Mouse (Mus musculus): ENCODE data around the gene Gm20388. TPM values are rescaled to one million over a fixed set of nuclear protein-coding genes. Genes with fewer than 3 reads are reported as not detected.
"Not testable (repeated sequence)": the region's sequence is repeated elsewhere in the genome, so short reads cannot be mapped to it uniquely, and the experiment has no call there.

The Gm20388 gene
- polyA plus RNA-seq, 1 experiment from 2014 or later, result not detected

GRCm38 (mm10) chr8:121436656-121437055, 1526.0 kb downstream of the Gm20388 start:
- H3K27ac ChIP-seq (ENCODE audit: low read depth, low read length), result no peak overlapping the region
- no peak overlapping the region for H3K4me2 ChIP-seq (replicated peaks; ENCODE audit: low read depth, low read length)
- WGBS, result 57% methylated on average over 5 of the region's 5 CpGs
- no peaks in the 10 kb centered on the region for H3K36me3 ChIP-seq (ENCODE audit: control insufficient read depth, insufficient read depth, low read length)
- H3K27me3 ChIP-seq (ENCODE audit: control insufficient read depth, insufficient read depth, low read length), result 0 out of 2 replicates have a peak, but pooled peaks cover 3% of the 10 kb centered on the region
- ATAC-seq (ENCODE audit: low FRiP score, low TSS enrichment), result no peak
- H3K4me3 ChIP-seq (ENCODE audit: low read length), result no peak overlapping the region
- H3K9ac ChIP-seq (ENCODE audit: low read depth, low read length), result no peak overlapping the region
- 0 out of 2 replicates have a peak, but pooled peaks cover 6% of the 10 kb centered on the region for H3K4me1 ChIP-seq (ENCODE audit: control insufficient read depth, insufficient read depth, low read length)
- no peaks in the 10 kb centered on the region for H3K9me3 ChIP-seq (ENCODE audit: control insufficient read depth, low read length)

- no peak overlapping the region for H3K4me3 ChIP-seq (ENCODE audit: low read length)
- H3K27ac ChIP-seq (ENCODE audit: low read depth, low read length), result no peak overlapping the region
- H3K4me1 ChIP-seq (ENCODE audit: control insufficient read depth, insufficient read depth, low read length), result 0 out of 2 replicates have a peak, but pooled peaks cover 3% of the 10 kb centered on the region
- no peak overlapping the region for H3K9ac ChIP-seq (ENCODE audit: low read depth, low read length)
- H3K9me3 ChIP-seq (ENCODE audit: control insufficient read depth, low read length), result no peaks in the 10 kb centered on the region
- 56% methylated on average over 6 of the region's 6 CpGs for WGBS
- 0 out of 2 replicates have a peak, but pooled peaks cover 3% of the 10 kb centered on the region for H3K27me3 ChIP-seq (ENCODE audit: control insufficient read depth, insufficient read depth, low read length)
- no peak for ATAC-seq (ENCODE audit: low FRiP score, low TSS enrichment)
- H3K36me3 ChIP-seq (ENCODE audit: control insufficient read depth, insufficient read depth, low read length), result no peaks in the 10 kb centered on the region
- H3K4me2 ChIP-seq (replicated peaks; ENCODE audit: low read depth, low read length), result no peak overlapping the region
Measured at GRCm38 (mm10) chr8:121437506-121437905, 1526.9 kb downstream of the Gm20388 start.

- no peaks in the 10 kb centered on the region for H3K27me3 ChIP-seq (ENCODE audit: control insufficient read depth, insufficient read depth, low read length)
- H3K4me3 ChIP-seq (ENCODE audit: low read length), result no peak overlapping the region
- no peak overlapping the region for H3K27ac ChIP-seq (ENCODE audit: low read depth, low read length)
- H3K9me3 ChIP-seq (ENCODE audit: control insufficient read depth, low read length), result no peaks in the 10 kb centered on the region
- H3K4me1 ChIP-seq (ENCODE audit: control insufficient read depth, insufficient read depth, low read length), result 0 out of 2 replicates have a peak, but pooled peaks cover 3% of the 10 kb centered on the region
- H3K36me3 ChIP-seq (ENCODE audit: control insufficient read depth, insufficient read depth, low read length), result no peaks in the 10 kb centered on the region
- WGBS, result 26% methylated on average over 6 of the region's 6 CpGs
- no peak overlapping the region for H3K9ac ChIP-seq (ENCODE audit: low read depth, low read length)
- no peak overlapping the region for H3K4me2 ChIP-seq (replicated peaks; ENCODE audit: low read depth, low read length)
- no peak; the same call in 1 of the 2 replicates for ATAC-seq (ENCODE audit: low FRiP score, low TSS enrichment)
Measured at GRCm38 (mm10) chr8:121438111-121438510, 1527.5 kb downstream of the Gm20388 start.

GRCm38 (mm10) chr8:121439351-121439750, 1528.7 kb downstream of the Gm20388 start:
- 70% methylated on average over 4 of the region's 4 CpGs for WGBS
- Histone ChIP-seq H3K9me3 (ENCODE audit: control insufficient read depth, low read length) (no peaks in the 10 kb centered on the region), H3K9ac (ENCODE audit: low read depth, low read length) (no peak overlapping the region), H3K36me3 (ENCODE audit: control insufficient read depth, insufficient read depth, low read length) (no peaks in the 10 kb centered on the region), H3K27ac (ENCODE audit: low read depth, low read length) (no peak overlapping the region), H3K4me1 (ENCODE audit: control insufficient read depth, insufficient read depth, low read length) (0 out of 2 replicates have a peak, but pooled peaks cover 3% of the 10 kb centered on the region), H3K4me3 (ENCODE audit: low read length) (no peak overlapping the region), H3K27me3 (ENCODE audit: control insufficient read depth, insufficient read depth, low read length) (no peaks in the 10 kb centered on the region), H3K4me2 (replicated peaks; ENCODE audit: low read depth, low read length) (no peak overlapping the region)
- no peak for ATAC-seq (ENCODE audit: low FRiP score, low TSS enrichment)

- Histone ChIP-seq H3K36me3 (ENCODE audit: control insufficient read depth, insufficient read depth, low read length) (no peaks in the 10 kb centered on the region), H3K4me3 (ENCODE audit: low read length) (no peak overlapping the region), H3K27ac (ENCODE audit: low read depth, low read length) (no peak overlapping the region), H3K27me3 (ENCODE audit: control insufficient read depth, insufficient read depth, low read length) (no peaks in the 10 kb centered on the region), H3K9me3 (ENCODE audit: control insufficient read depth, low read length) (no peaks in the 10 kb centered on the region), H3K9ac (ENCODE audit: low read depth, low read length) (no peak overlapping the region), H3K4me1 (ENCODE audit: control insufficient read depth, insufficient read depth, low read length) (no peaks in the 10 kb centered on the region), H3K4me2 (replicated peaks; ENCODE audit: low read depth, low read length) (no peak overlapping the region)
- no peak for ATAC-seq (ENCODE audit: low FRiP score, low TSS enrichment)
- WGBS, result 58% methylated on average over 7 of the region's 7 CpGs
Measured at GRCm38 (mm10) chr8:121443361-121443760, 1532.7 kb downstream of the Gm20388 start.

- H3K27ac ChIP-seq (ENCODE audit: low read depth, low read length); ATAC-seq (ENCODE audit: low FRiP score, low TSS enrichment); H3K9ac ChIP-seq (ENCODE audit: low read depth, low read length); H3K9me3 ChIP-seq (ENCODE audit: control insufficient read depth, low read length); H3K27me3 ChIP-seq (ENCODE audit: control insufficient read depth, insufficient read depth, low read length); H3K4me3 ChIP-seq (ENCODE audit: low read length); H3K4me2 ChIP-seq (replicated peaks; ENCODE audit: low read depth, low read length); H3K36me3 ChIP-seq (ENCODE audit: control insufficient read depth, insufficient read depth, low read length); H3K4me1 ChIP-seq (ENCODE audit: control insufficient read depth, insufficient read depth, low read length): not testable (repeated sequence)
- 97% methylated on average over 1 of the region's 1 CpGs for WGBS
Measured at GRCm38 (mm10) chr8:121444521-121444920, 1533.9 kb downstream of the Gm20388 start.

- H3K4me3 ChIP-seq (ENCODE audit: low read length), result no peak overlapping the region
- no peak overlapping the region for H3K9ac ChIP-seq (ENCODE audit: low read depth, low read length)
- no peak overlapping the region for H3K4me2 ChIP-seq (replicated peaks; ENCODE audit: low read depth, low read length)
- no peak overlapping the region for H3K27ac ChIP-seq (ENCODE audit: low read depth, low read length)
- no peaks in the 10 kb centered on the region for H3K9me3 ChIP-seq (ENCODE audit: control insufficient read depth, low read length)
- 89% methylated on average over 10 of the region's 10 CpGs for WGBS
- no peaks in the 10 kb centered on the region for H3K4me1 ChIP-seq (ENCODE audit: control insufficient read depth, insufficient read depth, low read length)
- no peaks in the 10 kb centered on the region for H3K27me3 ChIP-seq (ENCODE audit: control insufficient read depth, insufficient read depth, low read length)
- H3K36me3 ChIP-seq (ENCODE audit: control insufficient read depth, insufficient read depth, low read length), result no peaks in the 10 kb centered on the region
- ATAC-seq (ENCODE audit: low FRiP score, low TSS enrichment), result no peak
Measured at GRCm38 (mm10) chr8:121445027-121445471, 1534.4 kb downstream of the Gm20388 start.

- 60% methylated on average over 12 of the region's 12 CpGs for WGBS
- H3K4me1 ChIP-seq (ENCODE audit: control insufficient read depth, insufficient read depth, low read length), result 0 out of 2 replicates have a peak, but pooled peaks cover under 1% of the 10 kb centered on the region
- H3K4me3 ChIP-seq (ENCODE audit: low read length), result no peak overlapping the region
- H3K9ac ChIP-seq (ENCODE audit: low read depth, low read length), result no peak overlapping the region
- H3K36me3 ChIP-seq (ENCODE audit: control insufficient read depth, insufficient read depth, low read length), result no peaks in the 10 kb centered on the region
- H3K4me2 ChIP-seq (replicated peaks; ENCODE audit: low read depth, low read length), result no peak overlapping the region
- no peaks in the 10 kb centered on the region for H3K27me3 ChIP-seq (ENCODE audit: control insufficient read depth, insufficient read depth, low read length)
- H3K9me3 ChIP-seq (ENCODE audit: control insufficient read depth, low read length), result no peaks in the 10 kb centered on the region
- no peak overlapping the region for H3K27ac ChIP-seq (ENCODE audit: low read depth, low read length)
- no peak for ATAC-seq (ENCODE audit: low FRiP score, low TSS enrichment)
Measured at GRCm38 (mm10) chr8:121446133-121446532, 1535.5 kb downstream of the Gm20388 start.

GRCm38 (mm10) chr8:121446862-121447261, 1536.2 kb downstream of the Gm20388 start:
- Histone ChIP-seq H3K27me3 (ENCODE audit: control insufficient read depth, insufficient read depth, low read length) (no peaks in the 10 kb centered on the region), H3K36me3 (ENCODE audit: control insufficient read depth, insufficient read depth, low read length) (no peaks in the 10 kb centered on the region), H3K9me3 (ENCODE audit: control insufficient read depth, low read length) (no peaks in the 10 kb centered on the region), H3K4me2 (replicated peaks; ENCODE audit: low read depth, low read length) (no peak overlapping the region), H3K4me3 (ENCODE audit: low read length) (no peak overlapping the region), H3K4me1 (ENCODE audit: control insufficient read depth, insufficient read depth, low read length) (peaks cover 7% of the 10 kb centered on the region; the same call in 1 of the 2 replicates), H3K27ac (ENCODE audit: low read depth, low read length) (no peak overlapping the region), H3K9ac (ENCODE audit: low read depth, low read length) (no peak overlapping the region)
- 81% methylated on average over 6 of the region's 6 CpGs for WGBS
- ATAC-seq (ENCODE audit: low FRiP score, low TSS enrichment), result no peak
